Mouse (Mus musculus) heart, embryonic 10.5 days (tissue): ENCODE data around the gene H2-DMa. TPM values are rescaled to one million over a fixed set of nuclear protein-coding genes. Genes with fewer than 3 reads are reported as not detected.

Experiments
- DNase-seq: peaks from one replicate; pipeline ENCODE4 v3.0.0-alpha.2; 2017; ENCODE audit warnings: low spot score
- H3K27ac ChIP-seq: fragments of 300-500 bp; sonication (generic); 2 replicates; pipeline ENCODE4 v1.5.1; 2016; ENCODE audit warnings: mild to moderate bottlenecking
- H3K27me3 ChIP-seq: fragments of 300-500 bp; sonication (generic); 2 replicates; pipeline ENCODE4 v1.6.1; 2016; ENCODE audit warnings: mild to moderate bottlenecking; ENCODE audit not compliant: poor library complexity, insufficient read depth, severe bottlenecking
- H3K36me3 ChIP-seq: fragments of 300-500 bp; sonication (generic); 2 replicates; pipeline ENCODE4 v1.6.1; 2016; ENCODE audit warnings: mild to moderate bottlenecking, moderate library complexity
- H3K4me1 ChIP-seq: fragments of 300-500 bp; sonication (generic); 2 replicates; pipeline ENCODE4 v1.6.1; 2016; ENCODE audit warnings: mild to moderate bottlenecking
- H3K4me3 ChIP-seq: fragments of 300-500 bp; sonication (generic); 2 replicates; pipeline ENCODE4 v1.5.1; 2016; ENCODE audit warnings: mild to moderate bottlenecking, moderate library complexity
- H3K9me3 ChIP-seq: fragments of 300-500 bp; sonication (generic); 2 replicates; pipeline ENCODE4 v1.6.1; 2016; ENCODE audit warnings: mild to moderate bottlenecking, moderate library complexity
- WGBS: fragments of 180-500 bp; shearing (Covaris S2); methylation state at CpG from one replicate; pipeline ENCODE4 v1.1.7; 2016; 5-methylcytosine and 5-hydroxymethylcytosine counted together
- polyA plus RNA-seq: library from polyadenylated mRNA; unstranded; fragments of >200 nt; fragmentation: Nextera tagmentation; extraction: Ambion mirVana; gene quantifications from 2 replicates; pipeline ENCODE4 v1.2.1, GENCODE M21; 2016

Gene H2-DMa
- polyA plus RNA-seq = 4.2 and 7.1 TPM in 2 replicates

DNA sequence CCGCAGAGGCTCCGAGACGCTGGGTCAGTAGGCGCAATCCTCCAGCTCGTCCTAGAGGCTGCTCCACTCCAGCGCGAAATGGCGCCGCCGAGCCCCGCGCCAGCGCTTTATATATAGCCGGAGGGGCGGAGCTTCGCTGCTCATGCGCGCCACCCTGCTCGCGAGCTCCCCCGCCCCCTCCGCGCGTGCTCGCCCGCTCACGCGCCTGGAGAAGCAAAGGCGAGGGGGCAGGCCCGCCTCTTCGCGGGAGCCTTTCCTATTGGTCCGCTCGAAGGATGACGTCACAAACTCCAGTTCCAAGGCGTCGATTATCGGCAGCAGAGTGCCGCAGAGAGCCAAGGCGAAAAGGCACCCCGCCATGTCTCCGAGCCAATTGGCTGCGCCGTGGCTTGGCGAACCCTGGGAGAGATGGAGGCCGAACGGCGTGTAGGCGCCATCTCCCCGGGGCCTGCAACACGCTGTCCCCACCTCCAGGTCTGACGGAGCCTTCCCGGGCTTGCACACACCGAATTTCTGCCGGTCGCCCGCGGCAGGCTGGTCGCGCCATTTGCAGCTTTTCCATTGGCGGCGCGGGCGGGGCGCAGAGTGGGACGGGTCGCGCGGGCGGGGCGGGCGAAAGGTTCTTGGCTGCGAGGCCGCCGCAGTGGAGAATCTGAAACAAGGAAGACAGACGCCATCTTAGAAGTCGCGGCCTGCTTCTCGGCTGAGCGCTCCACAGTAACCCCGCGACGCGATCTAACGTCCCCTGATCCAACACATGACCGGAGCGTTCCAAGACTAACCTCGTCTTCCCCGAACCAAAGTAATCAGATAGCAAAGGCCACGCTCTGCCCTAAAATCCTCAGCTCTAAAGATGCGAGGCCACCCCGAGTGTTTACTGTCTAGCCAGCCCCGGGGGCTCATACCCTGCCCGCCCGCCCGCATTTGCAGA lies at the start of gene H2-DMa:
TSS of gene H2-DMa (plus strand) at position 293 of the 931 bp plus-strand sequence.
- Histone ChIP-seq H3K4me1 (peaks cover 18% of the 10 kb centered on the region), H3K9me3 (no peaks in the 10 kb centered on the region), H3K27me3 (no peaks in the 10 kb centered on the region), H3K27ac (peak within 1 kb of the TSS; percentile 98), H3K4me3 (peak within 1 kb of the TSS; percentile 83), H3K36me3 (peaks cover 49% of the 10 kb centered on the region)
- under 1% methylated on average over 96 of the region's 96 CpGs for WGBS
- DNase-seq = peak; percentile 99

DNA sequence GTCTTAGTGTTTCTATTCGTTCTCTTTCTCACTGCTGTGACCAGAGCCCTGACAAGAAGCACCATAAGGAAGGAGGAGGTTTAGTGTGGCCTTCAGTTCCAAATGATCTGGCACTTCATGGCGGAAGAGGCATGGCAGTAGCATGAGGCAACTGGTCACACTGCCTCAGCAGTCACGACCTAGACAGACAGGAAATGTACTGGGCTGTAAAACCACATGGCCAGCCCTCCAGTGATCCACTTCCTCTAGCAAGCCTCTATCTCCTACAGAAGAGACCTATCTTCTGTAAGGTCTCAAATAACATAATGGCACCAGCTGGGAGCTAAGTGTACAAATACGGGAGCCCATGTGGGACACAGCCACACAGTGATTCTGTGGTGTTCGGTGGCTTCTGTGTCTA lies 47.2 kb upstream of the H2-DMa start:
- DNase-seq = no peak

DNA sequence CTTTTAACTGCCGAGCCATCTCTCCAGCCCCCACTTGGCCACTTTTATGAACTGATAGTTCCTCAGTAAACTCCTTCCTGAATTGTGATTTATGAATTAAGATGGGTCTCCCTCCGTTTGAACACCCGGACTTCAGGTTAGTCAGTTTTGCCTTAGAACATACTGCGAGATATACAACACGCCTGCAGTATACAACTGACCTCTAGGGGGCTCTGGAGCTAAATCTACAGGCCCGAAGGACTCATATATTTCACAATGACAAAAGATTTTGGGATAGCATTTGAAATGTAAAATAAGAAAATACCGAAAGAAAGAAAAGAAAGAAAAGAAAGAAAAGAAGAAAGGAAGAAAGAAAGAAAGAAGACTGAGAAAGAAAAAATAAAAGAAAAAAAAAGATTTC lies 44.1 kb upstream of the H2-DMa start:
- Histone ChIP-seq H3K27ac (no peak overlapping the region), H3K4me1 (no peaks in the 10 kb centered on the region), H3K27me3 (peaks cover 20% of the 10 kb centered on the region), H3K9me3 (no peaks in the 10 kb centered on the region), H3K36me3 (no peaks in the 10 kb centered on the region), H3K4me3 (no peak overlapping the region)
- no peak for DNase-seq
- WGBS = 37% methylated on average over 7 of the region's 7 CpGs

More for the DNA sequence above, 47.2 kb upstream of the H2-DMa start:
- Histone ChIP-seq H3K36me3 (no peaks in the 10 kb centered on the region), H3K27ac (no peak overlapping the region), H3K9me3 (no peaks in the 10 kb centered on the region), H3K27me3 (peaks cover 26% of the 10 kb centered on the region), H3K4me3 (no peak overlapping the region), H3K4me1 (no peaks in the 10 kb centered on the region)
- 64% methylated on average over 5 of the region's 5 CpGs for WGBS

DNA sequence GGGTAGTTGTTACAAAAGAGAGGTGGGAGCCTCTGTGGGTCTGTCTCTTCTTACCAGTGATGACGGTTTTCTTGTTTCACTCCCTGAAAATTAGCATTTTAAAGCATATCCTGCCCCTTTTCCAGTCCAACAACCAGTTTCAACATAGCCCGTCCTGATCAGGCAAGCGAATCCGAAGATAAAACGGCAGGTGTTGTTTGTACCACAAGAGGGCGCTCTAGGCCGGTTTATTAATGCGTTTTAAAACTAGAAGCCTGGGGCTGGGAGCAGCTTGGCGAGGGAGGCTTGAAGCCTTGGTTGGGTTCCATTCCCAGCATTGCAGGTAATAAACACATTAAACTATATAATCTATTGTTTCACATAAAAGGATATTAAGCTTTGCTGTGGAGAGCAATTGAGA lies 41.8 kb upstream of the H2-DMa start:
- 3% methylated on average over 9 of the region's 9 CpGs for WGBS
- no peak overlapping the region for H3K4me3 ChIP-seq
- peak; percentile 86 for DNase-seq

DNA sequence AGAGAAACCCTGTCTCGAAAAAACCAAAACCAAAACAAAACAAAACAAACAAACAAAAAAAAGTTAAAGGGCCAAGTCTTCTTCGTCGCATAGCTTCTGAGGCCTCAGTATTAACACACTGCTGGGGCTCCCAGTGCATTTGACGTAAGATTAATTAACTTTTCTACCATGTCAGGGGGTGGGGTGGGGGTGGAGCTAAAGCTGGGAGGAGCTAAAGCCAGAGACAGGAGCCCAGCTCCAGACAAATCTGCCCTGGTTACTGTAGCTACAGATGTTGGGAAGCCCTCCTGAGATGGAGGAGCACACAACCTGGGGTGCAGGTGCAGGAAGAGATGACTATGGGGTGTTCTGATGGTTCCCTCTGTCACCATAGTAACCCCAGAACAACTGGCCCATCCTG lies 41.2 kb upstream of the H2-DMa start:
- Histone ChIP-seq H3K4me3 (no peak overlapping the region), H3K9me3 (no peaks in the 10 kb centered on the region), H3K27ac (no peak overlapping the region), H3K27me3 (peaks cover 26% of the 10 kb centered on the region), H3K4me1 (no peaks in the 10 kb centered on the region), H3K36me3 (no peaks in the 10 kb centered on the region)
- no peak for DNase-seq
- 58% methylated on average over 4 of the region's 4 CpGs for whole genome bisulfite sequencing

More for the DNA sequence above, 41.8 kb upstream of the H2-DMa start:
- no peak overlapping the region for H3K27ac ChIP-seq
- no peaks in the 10 kb centered on the region for H3K9me3 ChIP-seq
- H3K36me3 ChIP-seq = no peaks in the 10 kb centered on the region
- no peaks in the 10 kb centered on the region for H3K4me1 ChIP-seq
- peaks cover 26% of the 10 kb centered on the region for H3K27me3 ChIP-seq

DNA sequence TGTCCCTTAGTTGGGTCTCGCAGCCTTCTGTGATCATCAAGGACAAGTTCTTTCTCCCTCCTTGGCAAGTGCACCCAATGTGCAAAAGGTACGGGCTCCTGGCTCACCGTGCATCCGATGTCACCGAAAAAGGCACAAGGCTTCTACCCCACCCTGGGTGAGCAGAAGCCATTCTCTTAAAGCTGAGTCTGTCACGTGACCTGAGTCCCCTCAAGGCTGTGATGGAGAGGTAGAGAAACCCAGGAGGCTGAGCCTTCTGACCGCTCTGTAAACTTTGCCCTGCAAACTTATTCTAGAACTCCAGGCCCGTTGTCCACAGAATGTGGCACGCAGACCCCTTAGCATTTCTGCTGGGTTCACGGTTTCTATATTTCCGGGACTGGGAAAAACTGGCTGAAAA lies 40.3 kb upstream of the H2-DMa start:
- no peak overlapping the region for H3K27ac ChIP-seq
- H3K4me3 ChIP-seq = no peak overlapping the region
- 81% methylated on average over 11 of the region's 11 CpGs for WGBS
- peaks cover 27% of the 10 kb centered on the region for H3K27me3 ChIP-seq
- no peak for DNase-seq
- H3K9me3 ChIP-seq = no peaks in the 10 kb centered on the region
- no peaks in the 10 kb centered on the region for H3K36me3 ChIP-seq
- no peaks in the 10 kb centered on the region for H3K4me1 ChIP-seq

DNA sequence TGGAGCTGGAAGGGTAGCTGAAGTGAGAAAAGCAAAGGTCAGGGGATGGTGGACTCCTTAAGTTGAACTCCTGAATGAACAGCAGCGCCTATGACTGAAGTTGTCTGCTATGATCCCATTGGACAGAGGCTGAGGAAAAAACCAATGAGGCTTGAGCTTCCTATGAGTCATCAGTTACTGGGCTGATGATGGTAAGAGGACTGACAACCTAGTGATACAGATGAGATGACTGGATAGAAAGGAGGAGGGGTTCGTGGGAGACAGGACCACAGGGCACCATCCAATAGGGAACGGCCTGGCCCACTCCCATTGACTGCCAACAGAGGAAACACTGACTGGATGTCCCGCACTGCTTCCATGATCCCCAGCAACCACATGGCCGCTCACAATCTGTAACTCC lies 39.7 kb upstream of the H2-DMa start:
- no peak overlapping the region for H3K27ac ChIP-seq
- H3K36me3 ChIP-seq = no peaks in the 10 kb centered on the region
- H3K4me1 ChIP-seq = no peaks in the 10 kb centered on the region
- WGBS = 21% methylated on average over 5 of the region's 5 CpGs
- peaks cover 34% of the 10 kb centered on the region for H3K27me3 ChIP-seq
- H3K4me3 ChIP-seq = no peak overlapping the region
- no peaks in the 10 kb centered on the region for H3K9me3 ChIP-seq
- no peak for DNase-seq

DNA sequence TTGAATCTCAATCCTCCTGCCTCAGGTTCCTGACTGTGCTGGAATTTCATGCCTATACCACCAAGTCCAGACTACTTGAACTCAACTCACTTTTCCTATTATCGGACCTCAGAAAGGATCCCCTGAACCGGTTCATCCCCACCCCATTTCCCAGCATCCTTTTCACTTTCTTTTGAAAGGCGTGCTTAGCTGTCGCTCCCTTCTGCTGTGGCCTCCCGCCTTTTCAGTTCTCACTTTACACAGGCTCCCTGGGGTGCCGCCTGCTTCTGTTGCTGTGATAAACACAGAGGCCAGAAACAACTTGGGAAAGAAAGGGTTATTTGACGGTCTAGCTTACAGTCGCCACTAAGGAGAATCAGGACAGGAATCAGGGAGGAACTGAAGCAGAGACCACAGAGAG lies 36.2 kb upstream of the H2-DMa start:
- H3K27me3 ChIP-seq = peaks cover 20% of the 10 kb centered on the region
- no peaks in the 10 kb centered on the region for H3K4me1 ChIP-seq
- H3K9me3 ChIP-seq = no peaks in the 10 kb centered on the region
- no peak for DNase-seq
- no peak overlapping the region for H3K27ac ChIP-seq
- no peaks in the 10 kb centered on the region for H3K36me3 ChIP-seq
- 13% methylated on average over 8 of the region's 8 CpGs for WGBS
- H3K4me3 ChIP-seq = no peak overlapping the region

DNA sequence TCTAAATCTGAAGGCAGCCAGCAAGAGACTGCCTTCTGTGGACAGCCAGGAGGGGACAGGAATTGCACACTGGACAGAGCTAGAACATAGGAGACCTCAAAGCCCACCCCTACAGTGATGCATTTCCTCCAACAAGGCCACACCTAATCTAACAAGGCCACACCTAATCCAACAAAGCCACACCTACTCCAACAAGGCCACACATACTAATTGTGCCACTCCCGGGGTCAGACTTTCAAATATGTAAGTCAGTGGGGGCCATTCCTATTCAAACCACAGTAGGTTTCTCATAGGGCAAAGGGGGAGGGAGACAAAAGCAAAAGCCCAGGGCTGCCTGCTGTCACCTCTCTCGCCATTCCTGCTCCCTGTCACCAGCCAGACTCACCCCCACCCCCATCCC lies 32.0 kb upstream of the H2-DMa start:
- H3K27ac ChIP-seq = no peak overlapping the region
- H3K4me1 ChIP-seq = peaks cover 5% of the 10 kb centered on the region
- DNase-seq = no peak
- H3K9me3 ChIP-seq = no peaks in the 10 kb centered on the region
- peaks cover 14% of the 10 kb centered on the region for H3K27me3 ChIP-seq
- WGBS = 51% methylated on average over 2 of the region's 2 CpGs
- no peak overlapping the region for H3K4me3 ChIP-seq
- H3K36me3 ChIP-seq = no peaks in the 10 kb centered on the region

DNA sequence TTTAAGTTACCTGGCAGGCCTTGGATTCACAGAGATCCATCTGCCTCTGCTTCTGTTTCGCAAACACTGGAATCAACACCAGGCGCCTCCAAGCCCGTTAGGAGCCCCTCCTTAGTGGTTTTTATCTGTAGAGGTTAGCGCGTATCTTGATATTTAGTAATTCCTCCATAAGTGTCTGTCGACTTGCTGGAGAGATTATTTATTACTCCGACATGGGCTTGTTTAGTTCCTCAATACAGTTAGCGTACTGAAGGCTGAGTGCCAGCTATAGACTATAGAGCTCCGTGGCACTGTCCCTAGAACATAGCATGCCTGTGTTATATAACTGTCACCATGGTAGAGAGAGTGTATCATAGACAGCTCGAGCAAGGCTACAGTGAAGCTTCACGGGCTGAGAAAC lies 31.2 kb upstream of the H2-DMa start:
- Histone ChIP-seq H3K27me3 (peaks cover 14% of the 10 kb centered on the region), H3K27ac (no peak overlapping the region), H3K4me1 (peaks cover 12% of the 10 kb centered on the region), H3K4me3 (no peak overlapping the region), H3K9me3 (no peaks in the 10 kb centered on the region), H3K36me3 (no peaks in the 10 kb centered on the region)
- 73% methylated on average over 11 of the region's 11 CpGs for WGBS
- no peak for DNase-seq

DNA sequence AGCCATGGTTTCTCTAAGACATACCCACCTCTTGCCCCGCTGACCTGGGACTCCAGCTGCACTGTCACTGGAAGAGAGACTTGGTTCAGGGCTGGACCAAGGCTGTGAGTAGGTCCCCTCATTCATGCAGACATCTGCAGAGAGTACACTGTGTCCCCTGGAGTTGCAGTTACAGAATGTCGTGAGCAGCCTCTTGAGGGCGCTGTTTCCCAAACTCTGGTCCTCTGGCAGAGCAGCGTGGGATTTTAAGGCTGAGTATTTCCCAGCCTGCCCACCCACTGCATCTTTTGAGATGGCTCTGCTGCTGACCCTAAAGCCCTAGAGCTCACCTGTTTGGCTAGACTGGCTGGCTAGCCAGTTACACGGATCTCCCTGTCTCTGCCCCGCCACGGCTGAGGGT lies 28.4 kb upstream of the H2-DMa start:
- WGBS = 52% methylated on average over 7 of the region's 7 CpGs
- H3K27me3 ChIP-seq = no peaks in the 10 kb centered on the region; the same call in 1 of the 2 replicates
- H3K9me3 ChIP-seq = no peaks in the 10 kb centered on the region
- no peak for DNase-seq
- no peak overlapping the region for H3K27ac ChIP-seq
- H3K4me3 ChIP-seq = no peak overlapping the region
- peaks cover 24% of the 10 kb centered on the region for H3K4me1 ChIP-seq
- no peaks in the 10 kb centered on the region for H3K36me3 ChIP-seq

DNA sequence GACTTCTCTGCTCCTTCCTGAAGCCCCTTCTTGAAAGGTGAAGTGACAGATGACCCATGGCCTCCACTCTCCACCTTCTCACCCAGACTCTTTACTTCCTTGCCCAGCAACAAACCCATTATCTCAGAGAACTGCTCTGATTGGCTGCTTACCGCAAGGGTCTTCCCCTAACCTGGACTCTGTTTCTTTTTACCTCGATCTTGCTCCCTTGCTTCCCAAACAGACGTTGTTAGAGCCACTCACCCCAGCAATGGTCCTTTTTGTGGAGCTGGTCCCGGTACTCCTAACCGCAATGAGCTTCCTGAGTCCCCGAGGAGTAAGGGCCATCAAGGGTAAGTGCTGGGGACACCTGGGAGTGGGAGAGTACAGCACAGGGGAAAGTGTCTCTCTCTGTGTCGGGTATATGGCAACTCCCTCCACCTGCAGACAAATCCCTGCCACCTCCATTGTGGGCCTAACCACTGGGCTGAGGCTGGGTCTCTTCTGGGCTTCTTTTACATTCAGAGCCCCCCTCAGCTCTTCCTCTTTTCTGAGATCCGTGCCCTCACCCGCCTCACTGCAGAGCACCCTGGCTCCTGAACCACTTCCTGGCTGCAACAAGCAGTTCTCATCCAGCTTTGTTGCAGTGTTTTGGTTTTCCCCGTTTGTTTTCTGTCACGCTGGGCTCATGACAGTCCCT lies 27.0 kb upstream of the H2-DMa start, which contains the start of gene H2-Oa:
TSS of gene H2-Oa (plus strand) at position 144 of the 679 bp plus-strand sequence.
- no peaks in the 10 kb centered on the region; the same call in 1 of the 2 replicates for H3K27me3 ChIP-seq
- peak within 1 kb of the TSS; percentile 49; the same call in 1 of the 2 replicates for H3K27ac ChIP-seq
- 0 out of 2 replicates have a peak within 1 kb of the TSS, but pooled peaks have one; percentile 20 for H3K4me3 ChIP-seq
- H3K9me3 ChIP-seq = no peaks in the 10 kb centered on the region
- no peaks in the 10 kb centered on the region for H3K36me3 ChIP-seq
- peaks cover 24% of the 10 kb centered on the region for H3K4me1 ChIP-seq
- no peak for DNase-seq
- 29% methylated on average over 11 of the region's 11 CpGs for WGBS
